Mouse (Mus musculus) embryonic facial prominence, embryonic 14.5 days (tissue): ENCODE results near the gene Herc6. TPM values are rescaled to one million over a fixed set of nuclear protein-coding genes. Genes with fewer than 3 reads are reported as not detected.

Experiments
- ATAC-seq: fragments of 200-750 bp; cut with Nextera tagmentation; 2 replicates; pipeline ENCODE4 v1.8.0; 2017; ENCODE audit warnings: low read depth, moderate number of reproducible peaks, moderate TSS enrichment
- DNase-seq: peaks from one replicate; pipeline ENCODE4 v3.0.0-alpha.2; 2015; ENCODE audit warnings: low spot score
- H3K27ac ChIP-seq: fragments of 300-500 bp; sonication (generic); replicated peaks from 2 replicates; pipeline ENCODE4 v1.5.1; 2014; ENCODE audit warnings: low read depth, mild to moderate bottlenecking, low read length, moderate library complexity
- H3K27me3 ChIP-seq: fragments of 300-500 bp; sonication (generic); replicated peaks from 2 replicates; pipeline ENCODE4 v1.6.1; 2014; ENCODE audit warnings: low read length; ENCODE audit not compliant: control insufficient read depth, insufficient read depth
- H3K36me3 ChIP-seq: fragments of 300-500 bp; sonication (generic); 2 replicates; pipeline ENCODE4 v1.6.1; 2014; ENCODE audit warnings: low read length, mixed read lengths; ENCODE audit not compliant: control insufficient read depth, insufficient read depth
- H3K4me1 ChIP-seq: fragments of 300-500 bp; sonication (generic); 2 replicates; pipeline ENCODE4 v1.6.1; 2014; ENCODE audit warnings: antibody characterized with exemption, low read length; ENCODE audit not compliant: control insufficient read depth, insufficient read depth
- H3K4me2 ChIP-seq: fragments of 300-500 bp; sonication (generic); 2 replicates; pipeline ENCODE4 v1.6.1; 2014; ENCODE audit warnings: low read depth, mild to moderate bottlenecking, low read length, moderate library complexity, mixed read lengths
- H3K4me3 ChIP-seq: fragments of 300-500 bp; sonication (generic); 2 replicates; pipeline ENCODE4 v1.5.1; 2014; ENCODE audit warnings: low read depth, mild to moderate bottlenecking, low read length
- H3K9ac ChIP-seq: fragments of 300-500 bp; sonication (generic); 2 replicates; pipeline ENCODE4 v1.6.1; 2014; ENCODE audit warnings: low read depth, mild to moderate bottlenecking, low read length, moderate library complexity, mixed read lengths
- H3K9me3 ChIP-seq: fragments of 300-500 bp; sonication (generic); 2 replicates; pipeline ENCODE4 v1.6.1; 2016; ENCODE audit warnings: low read length; ENCODE audit not compliant: control insufficient read depth
- WGBS: fragments of 180-500 bp; shearing (Covaris S2); extraction: QIAGEN DNeasy Blood & Tissue Kit; methylation state at CpG from one replicate; pipeline ENCODE4 v1.1.7; 2014; 5-methylcytosine and 5-hydroxymethylcytosine counted together
- polyA plus RNA-seq: library from polyadenylated mRNA; unstranded; fragments of >200 nt; fragmentation: Nextera tagmentation; extraction: Ambion mirVana; gene quantifications from 2 replicates; pipeline ENCODE4 v1.2.1, GENCODE M21; 2014

The Herc6 gene
- polyA plus RNA-seq, 1 experiment from 2014 or later: 2.4 TPM

DNA sequence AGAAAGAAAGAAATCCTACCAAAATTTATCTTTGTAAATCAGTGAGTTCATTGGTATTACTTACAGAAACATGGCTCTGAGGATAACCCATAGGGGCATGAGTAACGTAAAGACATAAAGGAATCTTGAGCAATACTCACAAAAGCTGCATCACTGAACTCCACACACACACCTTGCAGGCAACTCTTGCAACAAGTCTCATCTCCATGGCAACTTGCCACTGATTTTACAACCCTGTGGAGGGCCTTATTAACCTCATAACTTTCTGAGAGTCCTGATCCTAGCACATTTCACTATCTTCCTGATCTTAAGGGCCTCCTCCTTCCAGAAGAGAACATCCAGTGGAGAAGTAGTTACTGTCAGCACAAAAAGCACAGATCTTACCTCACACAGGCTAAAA, 17.3 kb upstream of the Herc6 start:
- Histone ChIP-seq H3K9me3 (no peaks in the 10 kb centered on the region), H3K36me3 (no peaks in the 10 kb centered on the region), H3K4me2 (no peak overlapping the region), H3K9ac (no peak overlapping the region), H3K27me3 (no peaks in the 10 kb centered on the region), H3K4me3 (no peak overlapping the region), H3K4me1 (no peaks in the 10 kb centered on the region), H3K27ac (no peak overlapping the region)
- ATAC-seq (no peak), DNase-seq (no peak)
- 91% methylated on average over 1 of the region's 1 CpGs for WGBS

DNA sequence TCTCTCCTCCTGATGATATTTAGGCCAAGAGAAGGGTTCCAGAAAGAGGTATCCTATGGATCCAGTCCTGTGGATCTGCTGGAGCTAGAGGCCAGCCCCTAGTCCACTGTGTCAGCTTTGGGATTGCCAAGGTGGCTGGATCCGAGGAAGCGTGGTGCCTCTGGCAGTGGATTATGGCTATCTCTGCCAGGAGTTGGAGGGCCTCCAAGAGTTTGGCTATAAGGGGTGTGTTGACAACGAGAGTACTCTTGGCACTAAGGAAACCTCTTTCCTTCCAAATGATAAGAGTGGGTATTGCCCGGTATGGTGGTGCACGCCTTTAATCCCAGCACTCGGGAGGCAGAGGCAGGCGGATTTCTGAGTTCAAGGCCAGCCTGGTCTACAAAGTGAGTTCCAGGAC, 15.3 kb upstream of the Herc6 start:
- no peaks in the 10 kb centered on the region for H3K4me1 ChIP-seq
- no peaks in the 10 kb centered on the region for H3K9me3 ChIP-seq
- no peak overlapping the region for H3K9ac ChIP-seq
- no peak overlapping the region for H3K4me2 ChIP-seq
- DNase-seq (no peak), ATAC-seq (no peak)
- no peak overlapping the region for H3K4me3 ChIP-seq
- H3K27ac ChIP-seq: no peak overlapping the region
- H3K36me3 ChIP-seq: no peaks in the 10 kb centered on the region
- no peaks in the 10 kb centered on the region for H3K27me3 ChIP-seq
- 91% methylated on average over 7 of the region's 7 CpGs for WGBS

DNA sequence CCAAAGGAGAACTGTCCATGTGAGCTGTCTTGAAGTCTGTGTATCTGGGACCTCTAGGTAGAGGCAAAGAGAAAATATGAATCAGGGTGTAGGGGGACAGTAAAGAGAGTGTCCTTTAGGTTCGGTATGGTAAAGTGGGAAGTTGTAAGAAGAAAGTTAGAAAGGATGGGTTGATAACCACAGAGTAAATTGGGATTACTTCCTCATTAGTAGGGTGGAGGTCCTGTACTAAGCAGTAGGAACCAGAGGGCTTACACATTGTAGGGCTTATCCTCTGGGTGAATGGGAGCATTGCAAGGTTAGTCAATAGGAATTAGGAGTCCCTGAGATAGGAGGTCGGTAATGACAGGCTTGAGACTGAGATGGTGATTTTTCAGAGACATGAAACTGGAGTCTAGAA, 13.2 kb upstream of the Herc6 start:
- ATAC-seq (no peak), DNase-seq (no peak)
- 89% methylated on average over 2 of the region's 2 CpGs for WGBS
- H3K27me3 ChIP-seq: no peaks in the 10 kb centered on the region
- H3K4me1 ChIP-seq: no peaks in the 10 kb centered on the region
- no peak overlapping the region for H3K4me3 ChIP-seq
- no peaks in the 10 kb centered on the region for H3K36me3 ChIP-seq
- no peak overlapping the region for H3K4me2 ChIP-seq
- no peak overlapping the region for H3K9ac ChIP-seq
- no peaks in the 10 kb centered on the region for H3K9me3 ChIP-seq
- no peak overlapping the region for H3K27ac ChIP-seq

DNA sequence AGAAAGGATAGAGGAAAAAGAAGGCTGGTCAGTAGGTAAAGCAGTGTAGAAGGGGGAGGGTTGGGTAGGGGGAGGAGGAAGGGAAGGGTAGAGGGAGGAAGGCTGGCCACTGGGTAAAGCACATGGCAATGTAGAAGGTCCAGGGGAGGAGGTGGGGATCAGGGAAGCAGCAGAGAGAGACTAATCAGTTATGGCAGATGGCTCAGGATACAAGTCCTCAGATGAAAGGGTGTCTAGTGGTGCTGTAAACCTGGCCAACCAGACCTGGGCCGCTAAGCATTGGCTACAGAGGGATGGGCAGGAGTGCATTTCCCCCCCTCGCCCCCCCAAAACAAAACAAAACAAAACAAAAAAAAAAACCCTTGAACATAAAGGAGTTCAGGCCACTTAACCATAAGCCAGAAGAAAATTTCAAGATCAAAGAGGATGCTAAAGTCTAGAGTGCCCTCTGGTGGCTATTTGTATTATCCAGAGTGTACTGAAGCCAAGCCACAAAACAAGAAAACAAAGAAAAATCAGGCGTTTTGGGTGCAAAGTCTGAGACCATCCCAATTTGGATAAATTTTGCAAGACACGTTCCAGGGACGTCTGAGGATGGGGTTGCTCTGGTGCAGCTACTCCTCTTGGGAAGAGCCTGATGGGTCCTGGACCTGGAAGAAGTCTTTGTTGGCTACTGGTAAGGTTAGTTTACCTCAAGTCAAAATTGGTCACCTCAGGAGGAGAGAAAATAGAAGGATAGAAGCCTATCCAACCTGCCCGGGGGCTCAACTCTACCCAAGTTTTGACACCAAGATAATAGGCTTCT, 10.4 kb upstream of the Herc6 start:
- Histone ChIP-seq H3K4me3 (no peak overlapping the region), H3K27me3 (no peaks in the 10 kb centered on the region), H3K9me3 (no peaks in the 10 kb centered on the region), H3K4me2 (no peak overlapping the region), H3K27ac (no peak overlapping the region), H3K9ac (no peak overlapping the region), H3K4me1 (no peaks in the 10 kb centered on the region), H3K36me3 (no peaks in the 10 kb centered on the region)
- DNase-seq (peak; percentile 74), ATAC-seq (no peak)
- WGBS: 11% methylated on average over 6 of the region's 6 CpGs

DNA sequence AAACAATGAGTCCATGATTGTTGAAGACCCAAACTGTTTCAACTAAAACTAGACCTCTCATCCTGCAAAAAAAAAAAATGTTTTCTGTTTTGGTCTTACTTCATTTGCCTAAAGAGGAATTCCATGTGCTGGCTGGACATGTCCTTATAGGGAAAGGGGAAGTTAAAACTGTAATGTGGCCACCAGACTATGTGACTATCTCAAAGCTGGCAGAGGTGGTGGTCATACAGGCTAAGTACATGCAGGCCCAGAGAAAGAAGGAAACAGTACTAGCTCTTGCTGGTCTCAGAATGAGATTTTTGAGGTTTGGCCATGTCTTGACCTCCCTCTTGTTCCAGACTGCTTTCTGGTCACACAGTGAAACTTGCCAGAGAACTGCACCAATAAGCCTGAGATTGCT, 9.2 kb upstream of the Herc6 start:
- Histone ChIP-seq H3K9ac (no peak overlapping the region), H3K27ac (no peak overlapping the region), H3K4me1 (no peaks in the 10 kb centered on the region), H3K9me3 (no peaks in the 10 kb centered on the region), H3K4me2 (no peak overlapping the region), H3K4me3 (no peak overlapping the region), H3K36me3 (no peaks in the 10 kb centered on the region), H3K27me3 (no peaks in the 10 kb centered on the region)
- ATAC-seq (no peak), DNase-seq (no peak)

DNA sequence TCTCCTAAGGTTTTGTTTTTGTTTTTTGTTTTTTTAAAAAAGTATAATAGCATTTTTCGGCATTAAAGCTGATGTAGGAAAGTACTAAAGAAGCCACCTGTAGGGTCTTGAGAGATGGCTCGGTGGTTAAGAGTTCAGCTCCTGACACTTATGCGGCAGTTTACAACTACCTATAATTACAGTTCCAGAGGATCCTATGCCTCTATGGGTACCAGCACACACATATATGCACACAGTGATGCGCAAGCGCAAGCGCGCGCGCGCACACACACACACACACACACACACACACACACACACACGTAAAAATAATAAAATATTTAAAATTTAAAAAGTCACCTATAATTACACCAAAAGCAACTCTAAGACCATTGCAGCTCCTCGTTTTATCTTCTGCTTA, 795 bp downstream of the Herc6 start:
- WGBS: 84% methylated on average over 12 of the region's 12 CpGs
- no peak overlapping the region for H3K9ac ChIP-seq
- DNase-seq (no peak), ATAC-seq (no peak)
- no peaks in the 10 kb centered on the region for H3K36me3 ChIP-seq
- no peaks in the 10 kb centered on the region for H3K27me3 ChIP-seq
- no peak overlapping the region for H3K27ac ChIP-seq
- H3K4me1 ChIP-seq: no peaks in the 10 kb centered on the region
- H3K4me2 ChIP-seq: peak overlapping the region; percentile 82
- H3K4me3 ChIP-seq: peak overlapping the region; percentile 55
- H3K9me3 ChIP-seq: no peaks in the 10 kb centered on the region

DNA sequence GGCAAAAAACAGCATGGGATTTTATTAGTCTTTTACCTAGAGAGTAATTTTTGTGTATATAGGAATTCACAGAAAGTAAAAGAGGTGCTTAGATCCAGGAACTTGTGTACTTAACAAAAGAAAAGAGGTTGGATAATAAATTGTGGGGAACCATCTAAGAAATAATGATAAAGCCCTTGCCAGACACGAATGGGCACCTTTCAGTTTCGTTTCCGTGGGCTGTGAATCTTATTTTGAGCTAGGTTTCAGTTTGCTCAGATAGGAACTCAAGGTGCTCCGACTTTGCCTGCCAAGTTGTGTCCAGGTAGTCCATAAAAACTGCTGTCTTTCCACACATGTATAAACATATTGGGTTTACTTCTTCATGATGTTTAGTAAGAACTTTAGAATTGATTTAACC, 1.6 kb downstream of the Herc6 start:
- Histone ChIP-seq H3K9me3 (no peaks in the 10 kb centered on the region), H3K4me3 (no peak overlapping the region), H3K4me2 (no peak overlapping the region), H3K9ac (no peak overlapping the region), H3K4me1 (no peaks in the 10 kb centered on the region), H3K27me3 (no peaks in the 10 kb centered on the region), H3K36me3 (no peaks in the 10 kb centered on the region), H3K27ac (no peak overlapping the region)
- ATAC-seq (no peak), DNase-seq (no peak)
- WGBS: 88% methylated on average over 4 of the region's 4 CpGs

DNA sequence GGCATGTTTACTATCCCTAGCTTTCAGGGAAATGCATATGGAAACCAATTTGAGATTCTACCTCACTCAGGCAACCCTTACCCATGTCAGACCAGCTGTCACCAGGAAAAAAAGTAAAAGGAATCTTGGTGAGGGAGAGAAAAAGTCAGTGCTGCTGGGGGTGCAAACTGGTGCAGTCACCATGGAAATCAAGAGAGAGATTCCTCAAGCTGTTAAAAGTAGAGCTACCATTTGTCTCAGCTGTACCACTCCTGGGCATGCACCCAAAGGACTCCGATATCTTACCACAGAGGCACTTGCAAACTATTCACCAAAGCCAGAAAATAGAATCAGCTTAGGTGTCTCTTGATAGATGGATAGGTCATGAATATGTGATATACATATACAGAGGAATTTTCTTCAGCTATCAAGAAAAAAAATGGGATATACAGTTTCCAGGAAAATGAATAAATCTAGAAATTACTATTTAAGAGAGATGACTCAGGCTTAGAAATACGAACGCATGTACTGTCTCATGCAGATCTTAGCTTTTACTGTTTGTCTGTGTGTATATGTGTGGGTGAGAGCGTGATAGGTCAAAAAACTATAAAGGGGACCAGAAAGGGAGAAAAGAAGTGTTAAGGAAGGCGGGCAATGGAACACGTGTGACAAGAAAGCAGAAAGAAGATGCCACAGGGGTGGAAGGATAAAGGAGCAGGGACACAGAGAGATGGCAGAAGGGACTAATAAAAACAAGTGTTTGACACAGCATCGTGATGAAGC, 24.9 kb downstream of the Herc6 start:
- H3K9ac ChIP-seq: no peak overlapping the region
- H3K4me1 ChIP-seq: no peaks in the 10 kb centered on the region
- H3K27ac ChIP-seq: no peak overlapping the region
- H3K4me3 ChIP-seq: no peak overlapping the region
- DNase-seq: no peak
- no peak for ATAC-seq
- H3K4me2 ChIP-seq: no peak overlapping the region
- WGBS: 89% methylated on average over 7 of the region's 7 CpGs
- no peaks in the 10 kb centered on the region for H3K9me3 ChIP-seq
- no peaks in the 10 kb centered on the region for H3K36me3 ChIP-seq
- no peaks in the 10 kb centered on the region for H3K27me3 ChIP-seq

DNA sequence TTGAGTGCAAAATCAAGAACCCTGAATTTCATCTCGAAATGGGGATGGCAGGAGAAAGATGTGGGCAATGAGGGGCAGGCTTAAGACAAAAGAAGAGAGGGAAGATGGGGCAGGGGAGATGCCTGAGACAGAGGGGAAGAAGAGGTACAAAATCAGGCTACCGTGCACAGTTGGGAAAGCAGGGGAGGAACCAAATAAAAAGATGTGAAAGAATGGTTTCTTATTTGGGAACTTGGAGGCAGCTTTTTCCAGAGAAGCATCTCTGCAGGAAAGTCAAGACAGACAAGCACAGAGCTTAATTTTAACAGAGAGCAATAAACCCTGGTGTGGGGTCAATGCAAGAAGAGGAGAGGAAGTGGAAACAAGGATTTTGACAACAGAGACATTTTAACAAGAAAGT, 27.2 kb downstream of the Herc6 start:
- 83% methylated on average over 2 of the region's 2 CpGs for WGBS
- Histone ChIP-seq H3K4me3 (no peak overlapping the region), H3K9me3 (no peaks in the 10 kb centered on the region), H3K4me2 (no peak overlapping the region), H3K4me1 (no peaks in the 10 kb centered on the region), H3K27me3 (no peaks in the 10 kb centered on the region), H3K36me3 (no peaks in the 10 kb centered on the region), H3K9ac (no peak overlapping the region), H3K27ac (no peak overlapping the region)
- ATAC-seq (no peak), DNase-seq (no peak)
